Mouse (Mus musculus): Measurements from ENCODE around the gene Slc36a4. TPM values are rescaled to one million over a fixed set of nuclear protein-coding genes. Genes with fewer than 3 reads are reported as not detected.

Slc36a4 gene
- polyA plus RNA-seq, 1 experiment, result 9.8 TPM

DNA sequence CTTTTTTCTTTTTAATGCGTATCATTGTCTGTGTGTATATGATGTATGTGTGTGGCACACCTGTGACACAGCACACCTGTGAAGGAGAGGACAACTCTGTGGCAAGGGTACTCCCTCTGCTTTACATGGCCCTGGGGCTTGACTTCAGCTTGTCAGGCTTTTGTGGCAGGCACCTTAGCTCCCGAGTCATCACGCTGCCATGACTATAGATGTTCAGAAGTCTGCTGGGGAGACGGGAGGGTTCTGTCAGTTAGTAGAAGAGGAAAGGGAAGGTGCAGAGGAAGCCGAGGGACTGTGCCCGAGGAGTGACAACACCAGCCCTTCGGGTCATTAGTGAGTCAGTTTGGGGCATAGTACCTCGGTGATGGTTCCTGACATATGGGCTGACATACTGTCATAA, 13.0 kb downstream of the Slc36a4 start:
- DNase-seq (ENCODE audit: low spot score), result no peak

DNA sequence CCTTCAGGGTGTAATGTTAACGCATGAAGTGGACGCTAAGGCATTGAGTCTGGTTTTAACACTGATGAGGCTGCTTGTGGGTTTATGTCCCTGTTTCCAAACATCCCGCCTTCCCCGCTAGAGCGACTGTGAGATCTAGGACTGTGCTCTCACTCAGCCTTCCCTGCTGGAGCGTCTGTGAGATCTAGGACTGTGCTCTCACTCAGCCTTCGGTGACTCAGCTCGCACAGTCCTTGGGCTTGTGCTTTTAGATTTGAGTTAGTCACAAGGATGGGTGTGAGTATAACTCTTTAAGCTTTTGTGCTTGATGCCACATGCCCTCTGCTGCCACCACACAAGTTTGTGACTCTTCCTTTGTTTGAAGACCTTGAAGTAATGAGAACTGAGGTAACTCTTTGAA, 17.6 kb downstream of the Slc36a4 start:
- DNase-seq (ENCODE audit: low spot score), result no peak

DNA sequence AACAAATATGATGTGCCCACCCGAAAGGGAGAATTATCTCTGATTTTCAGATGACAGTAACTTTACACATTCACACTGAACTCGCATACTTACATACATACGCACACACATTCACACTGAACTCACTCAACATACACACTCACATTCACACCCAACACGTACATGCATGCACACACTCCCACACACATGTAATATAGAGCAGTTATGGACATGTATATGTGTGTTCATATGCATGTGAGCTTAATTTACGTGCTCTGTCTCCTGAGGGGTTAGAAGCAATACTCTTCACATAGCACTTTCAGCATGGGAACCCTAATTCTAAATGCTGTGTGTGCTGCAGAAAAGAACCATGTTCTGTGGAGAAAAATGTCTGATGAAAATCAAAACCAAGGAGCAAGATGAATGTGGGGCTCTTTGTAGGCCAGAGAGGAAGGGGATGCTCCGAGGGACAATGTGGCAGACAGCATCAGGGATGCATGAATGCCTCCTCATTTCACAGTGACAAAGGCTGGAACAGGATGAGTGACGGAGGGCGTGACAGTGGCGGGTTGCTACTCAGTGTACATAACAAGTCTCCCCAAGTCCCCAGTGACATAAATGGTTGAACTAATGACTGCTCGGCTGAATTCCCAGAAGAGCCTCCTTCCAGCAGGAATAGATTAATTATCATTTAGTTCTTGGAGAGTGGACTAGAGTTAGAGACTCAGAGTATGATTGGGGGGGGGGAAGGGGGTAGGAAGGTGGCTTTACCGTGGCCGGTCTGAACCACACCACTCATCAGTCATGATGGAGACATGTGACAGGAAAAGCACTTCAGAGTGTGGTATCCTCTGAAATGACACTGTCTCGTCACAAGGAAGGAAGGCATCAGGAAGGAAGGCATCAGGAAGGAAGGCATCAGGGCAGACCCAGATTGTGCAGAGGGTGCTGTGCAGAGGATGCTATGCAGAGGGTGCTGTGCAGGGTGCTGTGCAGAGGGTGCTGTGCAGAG, 22.5 kb downstream of the Slc36a4 start:
- no peak for DNase-seq (ENCODE audit: low spot score)

GRCm38 (mm10) chr9:15734056-15734866, 24.7 kb downstream of the Slc36a4 start:
- DNase-seq (ENCODE audit: low spot score), result no peak

- DNase-seq (ENCODE audit: low spot score), result no peak
Measured at GRCm38 (mm10) chr9:15734867-15735131, 25.3 kb downstream of the Slc36a4 start.

GRCm38 (mm10) chr9:15737522-15737921, 28.0 kb downstream of the Slc36a4 start:
- DNase-seq (ENCODE audit: low spot score), result no peak

DNA sequence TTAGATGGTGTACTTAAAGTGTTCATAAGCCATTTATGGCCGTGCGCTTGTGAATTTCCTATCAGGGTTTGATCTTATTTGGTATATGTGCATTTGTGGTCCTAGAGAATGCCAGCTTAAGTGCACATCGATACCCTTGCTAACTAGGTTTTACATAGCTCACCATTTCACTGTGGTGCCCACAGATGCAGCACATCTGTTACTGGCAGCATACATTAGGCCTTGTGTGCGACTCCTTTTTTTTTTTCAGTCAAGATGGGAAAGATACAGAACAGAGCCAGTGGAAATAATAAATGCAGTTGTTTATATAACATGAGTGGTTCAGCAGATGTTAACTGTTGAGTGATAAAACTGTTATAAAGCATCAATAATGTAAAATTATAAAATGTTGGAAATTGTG, 31.9 kb downstream of the Slc36a4 start:
- no peak for DNase-seq (ENCODE audit: low spot score)

GRCm38 (mm10) chr9:15741931-15742330, 32.4 kb downstream of the Slc36a4 start:
- no peak for DNase-seq (ENCODE audit: low spot score)

DNA sequence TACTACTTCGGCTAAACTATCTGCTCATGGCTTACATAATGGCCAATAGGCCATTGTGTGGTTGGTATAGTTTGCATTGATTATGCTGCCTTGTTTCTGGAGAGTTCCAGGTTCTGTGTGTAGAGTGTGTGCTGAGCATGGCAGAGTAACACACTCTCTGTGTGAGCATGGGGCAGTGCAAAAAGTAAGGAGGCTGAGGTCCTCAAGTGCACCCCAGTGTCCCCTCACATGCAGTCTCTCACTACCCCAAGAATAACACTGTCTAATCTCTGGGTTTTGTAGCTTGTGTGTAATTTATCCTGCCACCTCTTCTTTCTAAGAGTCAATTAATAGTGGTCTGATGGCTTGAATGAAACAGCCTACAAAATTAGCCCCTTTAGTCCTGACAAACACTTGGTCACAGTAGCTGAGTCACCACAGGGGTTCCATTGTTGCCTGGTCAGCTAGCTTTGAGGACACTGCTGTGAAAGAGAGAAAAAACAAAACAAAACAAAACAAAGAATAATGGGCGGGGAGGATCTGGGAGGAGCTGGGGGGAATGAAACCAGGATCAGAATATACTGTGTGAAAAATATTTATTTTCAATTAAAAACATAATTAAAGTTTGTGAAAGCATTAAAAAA, 36.6 kb downstream of the Slc36a4 start:
- DNase-seq (ENCODE audit: low spot score), result no peak

DNA sequence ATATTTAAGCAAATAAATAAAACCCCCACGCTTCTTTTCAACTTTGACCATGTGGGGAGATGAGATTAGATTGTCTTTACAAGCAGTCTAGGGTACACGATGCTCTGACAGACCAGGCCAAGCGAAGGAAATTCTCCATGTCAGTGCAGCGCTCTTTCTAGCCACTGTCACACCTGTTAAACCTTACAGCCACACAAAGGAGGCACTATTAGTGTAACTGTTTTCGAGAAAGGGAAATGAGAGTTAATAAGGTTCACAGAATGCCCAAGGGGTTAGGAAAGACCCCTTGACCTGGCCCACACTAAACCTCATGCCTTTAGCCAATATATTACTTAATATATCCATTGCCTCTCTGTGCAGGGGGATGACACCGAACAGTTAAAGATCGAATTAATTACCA, 37.1 kb downstream of the Slc36a4 start:
- no peak for DNase-seq (ENCODE audit: low spot score)

GRCm38 (mm10) chr9:15748383-15748782, 38.8 kb downstream of the Slc36a4 start:
- no peak for DNase-seq (ENCODE audit: low spot score)

DNA sequence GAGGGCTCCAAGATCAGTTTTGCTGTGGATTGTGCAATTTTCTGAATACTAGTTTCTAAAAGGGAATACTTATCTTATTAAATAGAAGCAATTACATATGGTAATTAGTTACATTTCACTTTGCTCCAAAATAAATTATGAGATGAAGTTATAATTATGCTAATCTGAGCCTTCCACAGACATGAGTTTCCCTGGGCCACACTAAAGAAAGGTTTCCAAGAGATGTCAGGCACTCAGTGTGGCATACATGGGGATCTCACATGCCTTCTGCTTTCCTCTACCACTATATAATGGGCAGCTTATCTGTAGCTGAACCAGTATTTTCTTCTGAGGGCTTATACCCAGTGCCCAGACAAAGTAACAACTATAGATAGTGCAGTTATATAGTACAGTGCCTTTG, 49.8 kb downstream of the Slc36a4 start:
- no peak for DNase-seq (ENCODE audit: low spot score)

GRCm38 (mm10) chr9:15766379-15766778, 56.8 kb downstream of the Slc36a4 start:
- DNase-seq (ENCODE audit: low spot score), result no peak

DNA sequence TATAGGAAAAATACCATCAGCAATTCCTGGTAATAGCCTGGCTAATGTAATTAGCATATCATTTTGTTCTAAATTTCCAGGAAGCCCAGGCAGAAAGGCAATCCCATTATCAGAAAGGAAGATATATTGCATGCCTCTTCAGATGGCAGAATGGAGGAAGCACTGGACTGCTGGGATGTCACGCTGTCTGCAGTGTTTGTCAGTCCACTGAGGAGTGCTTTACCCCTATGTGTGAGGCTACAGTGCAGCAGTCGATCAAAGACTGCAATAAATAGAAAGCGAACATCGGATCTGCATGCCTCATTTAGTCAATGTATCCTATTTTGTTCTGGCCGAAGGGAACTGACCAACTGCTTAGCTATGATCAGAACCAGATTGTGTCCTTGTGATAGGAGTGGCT, 57.3 kb downstream of the Slc36a4 start:
- DNase-seq (ENCODE audit: low spot score), result no peak

DNA sequence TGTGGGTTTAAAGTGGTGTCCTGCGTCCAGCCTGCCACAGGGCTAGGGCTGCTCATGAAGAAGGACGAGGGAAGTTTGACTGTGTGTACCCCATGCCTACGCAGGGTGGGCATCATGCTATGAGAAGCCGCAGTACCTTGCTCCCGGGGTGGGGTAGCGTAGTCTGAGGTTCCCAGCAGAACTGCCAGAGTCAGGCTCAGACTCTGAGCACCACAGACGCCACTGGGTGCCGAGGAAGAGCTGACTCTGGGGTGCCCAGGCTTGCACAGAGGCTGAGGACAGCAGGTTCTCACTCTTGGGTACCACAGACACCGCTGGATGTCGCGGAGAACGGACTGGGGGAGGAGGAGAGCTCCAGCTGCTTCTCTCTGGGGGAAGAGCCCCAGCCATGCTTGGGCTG, 63.2 kb downstream of the Slc36a4 start:
- DNase-seq (ENCODE audit: low spot score), result no peak

DNA sequence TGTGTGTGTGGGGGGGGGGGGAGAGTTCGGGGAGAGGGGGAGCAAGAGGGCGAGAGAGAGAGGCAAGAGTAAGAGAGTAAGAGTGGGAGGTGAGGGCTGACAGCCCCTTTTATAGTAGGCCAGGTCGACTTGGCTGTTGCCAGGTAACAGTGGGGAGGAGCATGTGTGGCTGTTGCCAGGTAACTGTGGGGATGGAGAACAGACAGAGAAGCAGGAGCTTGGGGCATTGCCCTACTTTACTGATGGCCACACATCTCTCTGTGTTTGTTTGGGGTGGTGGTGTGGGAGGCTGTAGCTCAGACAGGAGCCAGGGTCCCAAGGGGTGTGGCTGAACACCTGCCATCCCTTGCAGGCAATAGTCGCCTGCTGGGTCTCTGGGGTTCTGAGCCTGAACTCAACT, 63.9 kb downstream of the Slc36a4 start:
- no peak for DNase-seq (ENCODE audit: low spot score)

GRCm38 (mm10) chr9:15774911-15775310, 65.4 kb downstream of the Slc36a4 start:
- no peak for DNase-seq (ENCODE audit: low spot score)

DNA sequence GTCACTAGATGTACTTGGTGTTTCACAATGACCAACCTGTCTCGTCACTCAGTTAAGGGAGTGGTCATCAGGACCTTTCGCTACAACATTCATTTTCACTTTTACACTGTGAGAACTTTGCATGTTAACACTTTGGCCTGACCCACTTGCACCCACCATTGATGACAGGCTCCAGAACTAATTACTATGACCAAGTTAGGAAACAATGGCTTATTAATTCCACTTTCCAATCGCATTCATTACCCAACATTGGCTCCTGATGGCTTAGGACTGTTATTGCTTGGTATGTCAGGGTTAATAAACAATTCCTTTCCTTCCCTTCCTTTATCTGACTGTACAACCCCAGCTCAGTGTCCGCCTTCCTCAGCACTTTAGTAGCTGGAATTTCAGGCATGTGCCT, 72.4 kb downstream of the Slc36a4 start:
- no peak for DNase-seq (ENCODE audit: low spot score)

GRCm38 (mm10) chr9:15786192-15786591, 76.7 kb downstream of the Slc36a4 start:
- no peak for DNase-seq (ENCODE audit: low spot score)

GRCm38 (mm10) chr9:15786610-15787009, 77.1 kb downstream of the Slc36a4 start:
- DNase-seq (ENCODE audit: low spot score), result no peak

- DNase-seq (ENCODE audit: low spot score), result no peak
Measured at GRCm38 (mm10) chr9:15792076-15792475, 82.5 kb downstream of the Slc36a4 start.

Measured in urinary bladder, adult 2 months (tissue).